Comparison of ENCODE assay signal across 8 mouse cellular contexts in genomic region chr3:84345646-84345980, GRCm38 (mm10). TPM values are rescaled to one million over a fixed set of nuclear protein-coding genes. Genes with fewer than 3 reads are reported as not detected.
DNase-seq lines count a peak whose midpoint lies in the region; ATAC-seq lines count a peak whose summit lies in the region.

No protein-coding gene starts in this region.

- ATAC-seq in embryonic facial prominence, embryonic 14.5 days (ENCODE audit: low read depth) = no peak
- ATAC-seq in intestine, embryonic 15.5 days = no peak
- peak; percentile 5; the same call in 1 of the 2 replicates for ATAC-seq in megakaryocyte progenitor cell, adult 5-6 weeks (replicated peaks; ENCODE audit: poor library complexity)

- DNase-seq in kidney, adult 11 months = peak; percentile 28
- DNase-seq in kidney, adult 18-20 months = no peak
- DNase-seq in embryonic facial prominence, embryonic 14.5 days (ENCODE audit: low spot score) = no peak
- no peak for DNase-seq in embryo, embryonic 11 days
- no peak for DNase-seq in right cerebral cortex, adult 2 months (ENCODE audit: low spot score in 2 of 2)
- DNase-seq in adipocyte (ENCODE audit: low spot score) = no peak

- no peaks in the 10 kb centered on the region for H3K9me3 ChIP-seq in embryonic facial prominence, embryonic 14.5 days (ENCODE audit: control insufficient read depth, low read length)
- H3K9me3 ChIP-seq in intestine, embryonic 15.5 days = no peaks in the 10 kb centered on the region

- no peak overlapping the region for H3K9ac ChIP-seq in embryonic facial prominence, embryonic 14.5 days (ENCODE audit: low read depth, low read length)
- no peak overlapping the region for H3K9ac ChIP-seq in intestine, embryonic 15.5 days

- H3K4me2 ChIP-seq in embryonic facial prominence, embryonic 14.5 days (ENCODE audit: low read depth, low read length) = peak overlapping the region; percentile 56
- peak overlapping the region; percentile 84 for H3K4me2 ChIP-seq in intestine, embryonic 15.5 days (replicated peaks)

- peak overlapping the region; percentile 33 for H3K4me3 ChIP-seq in embryonic facial prominence, embryonic 14.5 days (ENCODE audit: low read depth, low read length)
- H3K4me3 ChIP-seq in intestine, embryonic 15.5 days (replicated peaks) = peak overlapping the region; percentile 32; the same call in 1 of the 2 replicates

- no peak overlapping the region for H3K27ac ChIP-seq in embryonic facial prominence, embryonic 14.5 days (replicated peaks; ENCODE audit: low read depth, low read length)
- H3K27ac ChIP-seq in intestine, embryonic 15.5 days = no peak overlapping the region

- H3K4me1 ChIP-seq in embryonic facial prominence, embryonic 14.5 days (ENCODE audit: control insufficient read depth, insufficient read depth, low read length) = peaks cover 15% of the 10 kb centered on the region
- H3K4me1 ChIP-seq in intestine, embryonic 15.5 days (replicated peaks) = 0 out of 2 replicates have a peak, but pooled peaks cover 11% of the 10 kb centered on the region

- H3K27me3 ChIP-seq in embryonic facial prominence, embryonic 14.5 days (replicated peaks; ENCODE audit: control insufficient read depth, insufficient read depth, low read length) = no peaks in the 10 kb centered on the region
- no peaks in the 10 kb centered on the region for H3K27me3 ChIP-seq in intestine, embryonic 15.5 days (replicated peaks)

- H3K36me3 ChIP-seq in embryonic facial prominence, embryonic 14.5 days (ENCODE audit: control insufficient read depth, insufficient read depth, low read length) = no peaks in the 10 kb centered on the region
- H3K36me3 ChIP-seq in intestine, embryonic 15.5 days = no peaks in the 10 kb centered on the region

- WGBS in embryonic facial prominence, embryonic 14.5 days = 51% methylated on average over 6 of the region's 6 CpGs
- 49% methylated on average over 6 of the region's 6 CpGs for WGBS in intestine, embryonic 15.5 days

RNA-seq across cellular contexts. Expression of gene Trim2, which starts 38.9 kb away (rescaled TPM):
- 24.9 and 26.7 TPM in 2 replicates for polyA plus RNA-seq in embryonic facial prominence, embryonic 14.5 days (2014; fragmentation: Nextera tagmentation; extraction: Ambion mirVana)
- 50.1 and 57.2 TPM in 2 replicates for polyA plus RNA-seq in intestine, embryonic 15.5 days (2015; fragmentation: Nextera tagmentation; extraction: Ambion mirVana)
- 0.39 and 1.5 TPM in 2 replicates for total RNA-seq in megakaryocyte progenitor cell, adult 5-6 weeks (2015)
- 0.46 and 1.1 TPM in 2 replicates for total RNA-seq in megakaryocyte progenitor cell, adult 5-6 weeks (2017)
